Mouse (Mus musculus): ENCODE measurements at regions not wholly inside any gene's neighbourhood (a gene's known extent, or its start where the extent isn't known, plus 50 kb on each side); places are given as distances from the start of the nearest gene placed in this dataset.
A peak's percentile ranks its signal among the peaks of the same experiment; 100 is the strongest.

- no peak for DNase-seq
- intact Hi-C loops (cut with DNase I; ENCODE audit: low total_unique reads) = no loop called here
Measured at GRCm38 (mm10) chr17:3962176-3962575, 266.1 kb upstream of the Nox3 start.

- intact Hi-C loops (cut with DNase I; ENCODE audit: low total_unique reads) = no loop called here
- DNase-seq = no peak
Measured at GRCm38 (mm10) chr17:3946540-3946939, 250.5 kb upstream of the Nox3 start.

GRCm38 (mm10) chr17:3936361-3936760 lies 240.3 kb upstream of the Nox3 start:
- intact Hi-C loops (cut with DNase I; ENCODE audit: low total_unique reads) = no loop called here
- no peak for DNase-seq

- intact Hi-C loops (cut with DNase I; ENCODE audit: low total_unique reads) = no loop called here
- no peak for DNase-seq
Measured at GRCm38 (mm10) chr17:3933208-3933607, 237.1 kb upstream of the Nox3 start.

GRCm38 (mm10) chr17:3932071-3932470 lies 236.0 kb upstream of the Nox3 start:
- intact Hi-C loops (cut with DNase I; ENCODE audit: low total_unique reads) = no loop called here
- DNase-seq = no peak

GRCm38 (mm10) chr17:3927106-3927505 lies 231.0 kb upstream of the Nox3 start:
- intact Hi-C loops (cut with DNase I; ENCODE audit: low total_unique reads) = no loop called here
- no peak for DNase-seq

- DNase-seq = no peak
- intact Hi-C loops (cut with DNase I; ENCODE audit: low total_unique reads) = no loop called here
Measured at GRCm38 (mm10) chr17:3920282-3920681, 224.2 kb upstream of the Nox3 start.

GRCm38 (mm10) chr17:3892826-3893225 lies 196.8 kb upstream of the Nox3 start:
- no peak for DNase-seq
- intact Hi-C loops (cut with DNase I; ENCODE audit: low total_unique reads) = no loop called here

GRCm38 (mm10) chr17:3883146-3883545 lies 187.1 kb upstream of the Nox3 start:
- no peak for DNase-seq
- intact Hi-C loops (cut with DNase I; ENCODE audit: low total_unique reads) = no loop called here

- DNase-seq = no peak
- intact Hi-C loops (cut with DNase I; ENCODE audit: low total_unique reads) = no loop called here
Measured at GRCm38 (mm10) chr17:3879075-3879474, 183.0 kb upstream of the Nox3 start.

GRCm38 (mm10) chr17:3869459-3870194 lies 173.6 kb upstream of the Nox3 start:
- intact Hi-C loops (cut with DNase I; ENCODE audit: low total_unique reads) = no loop called here
- DNase-seq = no peak

- intact Hi-C loops (cut with DNase I; ENCODE audit: low total_unique reads) = no loop called here
- no peak for DNase-seq
Measured at GRCm38 (mm10) chr17:3862384-3862783, 166.3 kb upstream of the Nox3 start.

- no peak for DNase-seq
- intact Hi-C loops (cut with DNase I; ENCODE audit: low total_unique reads) = no loop called here
Measured at GRCm38 (mm10) chr17:3836386-3836785, 140.3 kb upstream of the Nox3 start.

GRCm38 (mm10) chr17:3811187-3811586 lies 115.1 kb upstream of the Nox3 start:
- DNase-seq = no peak
- intact Hi-C loops (cut with DNase I; ENCODE audit: low total_unique reads) = no loop called here

- intact Hi-C loops (cut with DNase I; ENCODE audit: low total_unique reads) = no loop called here
- DNase-seq = no peak
Measured at GRCm38 (mm10) chr17:3803507-3803906, 107.4 kb upstream of the Nox3 start.

GRCm38 (mm10) chr17:3792597-3792996 lies 96.5 kb upstream of the Nox3 start:
- intact Hi-C loops (cut with DNase I; ENCODE audit: low total_unique reads) = loop anchor here (5.0 kb wide), 1 partner anchor 220 kb away; no protein-coding TSS in a partner anchor
- DNase-seq = peak; percentile 4

- intact Hi-C loops (cut with DNase I; ENCODE audit: low total_unique reads) = no loop called here
- no peak for DNase-seq
Measured at GRCm38 (mm10) chr17:3782156-3782555, 86.1 kb upstream of the Nox3 start.

- no peak for DNase-seq
- intact Hi-C loops (cut with DNase I; ENCODE audit: low total_unique reads) = no loop called here
Measured at GRCm38 (mm10) chr17:3777691-3778090, 81.6 kb upstream of the Nox3 start.

GRCm38 (mm10) chr17:3747808-3748335 lies 51.8 kb upstream of the Nox3 start:
- intact Hi-C loops (cut with DNase I; ENCODE audit: low total_unique reads) = no loop called here
- peak; percentile 5 for DNase-seq
